Mouse (Mus musculus): Measurements from ENCODE around the gene 5730480H06Rik. TPM values are rescaled to one million over a fixed set of nuclear protein-coding genes. Genes with fewer than 3 reads are reported as not detected.

Gene 5730480H06Rik
- polyA plus RNA-seq, 1 experiment from 2014 or later: 14.1 TPM

DNA sequence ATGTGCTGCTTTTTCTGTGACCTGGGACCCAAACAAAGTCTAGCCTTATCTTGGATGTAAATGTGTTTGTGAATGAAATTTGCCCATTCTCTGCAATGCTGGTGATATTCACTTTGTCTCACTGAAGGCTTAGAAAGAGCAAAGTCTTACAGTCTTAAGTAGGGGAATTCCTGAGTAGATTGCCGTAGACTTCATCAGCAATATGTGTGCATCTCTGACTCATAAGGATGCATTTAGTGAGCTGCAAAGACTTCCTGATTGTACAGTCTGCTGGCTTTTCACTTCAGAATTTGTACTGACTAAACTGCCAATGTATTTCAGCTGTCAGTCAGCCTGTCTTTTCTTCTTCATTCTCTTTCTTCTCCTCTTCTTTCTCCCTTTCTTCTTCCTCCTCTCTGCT, 94.2 kb downstream of the 5730480H06Rik start:
- TF ChIP-seq CTCF (IDR thresholded peaks at IDR 0.05): no peak
- no peak for ATAC-seq
- H3K27me3 ChIP-seq: peaks cover 3% of the 10 kb centered on the region
- in situ Hi-C loops (cut with MboI; ENCODE audit: low pct_unique_long_range_greater_than_20kb): no loop called here
- POLR2A ChIA-PET: no interaction called here
- no peak for DNase-seq (ENCODE audit: low read depth, low spot score)
- CTCF ChIA-PET: interaction anchor here (1.0 to 1.6 kb wide), 3 partner anchors 8 to 11 kb away, joined by 3 to 6 read pairs (median 5); no protein-coding TSS in a partner anchor

DNA sequence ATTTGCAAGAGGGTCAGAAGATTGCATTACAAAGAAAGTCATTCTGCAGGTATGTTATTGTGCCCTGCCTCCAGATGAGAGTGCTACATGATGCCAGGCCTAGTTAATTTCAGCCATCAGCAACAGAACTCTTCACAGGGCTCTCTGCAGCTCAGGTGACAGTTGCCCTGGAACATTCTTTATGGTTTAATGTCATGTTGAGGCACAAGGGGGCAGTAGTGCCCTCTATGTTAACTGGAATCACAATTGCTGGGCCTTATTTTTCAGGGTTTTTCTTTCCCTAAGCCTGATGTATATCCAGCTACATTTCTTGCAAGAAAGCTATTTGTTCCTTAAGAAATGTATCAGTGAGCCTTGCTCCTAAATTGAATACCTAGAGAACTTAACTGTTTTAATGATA, 102.7 kb downstream of the 5730480H06Rik start:
- DNase-seq (ENCODE audit: low read depth, low spot score) (no peak), ATAC-seq (peak; percentile 62)
- in situ Hi-C loops (cut with MboI; ENCODE audit: low pct_unique_long_range_greater_than_20kb): loop anchor here (5.0 to 25.0 kb wide), 2 partner anchors 307 to 632 kb away; no protein-coding TSS in a partner anchor
- TF ChIP-seq CTCF (IDR thresholded peaks at IDR 0.05): peak; percentile 70
- CTCF ChIA-PET: interaction anchor here (0.8 to 1.5 kb wide), 8 partner anchors 9 to 308 kb away, joined by 3 to 6 read pairs (median 3); no protein-coding TSS in a partner anchor
- POLR2A ChIA-PET: no interaction called here
- peaks cover 18% of the 10 kb centered on the region for H3K27me3 ChIP-seq

DNA sequence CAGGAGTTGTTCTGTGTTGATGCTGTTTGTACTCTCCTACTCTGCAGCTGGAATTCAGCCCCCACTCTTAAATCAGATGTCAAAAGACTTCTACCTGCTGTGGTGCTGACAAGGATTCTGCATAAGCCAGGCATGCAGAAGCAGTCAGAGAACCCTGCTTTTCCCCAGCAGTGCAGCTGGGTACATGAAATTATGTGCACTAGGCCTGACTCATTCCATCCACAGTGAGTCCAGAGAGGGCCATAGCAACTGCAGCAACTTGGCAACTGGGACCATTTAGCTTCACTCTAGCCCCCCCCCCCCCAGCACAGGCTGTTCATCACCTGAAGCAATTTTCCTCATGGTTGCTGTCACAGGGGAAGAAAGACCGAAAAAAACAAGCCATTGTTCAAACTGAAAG, 121.1 kb downstream of the 5730480H06Rik start:
- in situ Hi-C loops (cut with MboI; ENCODE audit: low pct_unique_long_range_greater_than_20kb): loop anchor here (25.0 kb wide), 1 partner anchor 613 kb away; no protein-coding TSS in a partner anchor
- no peak for TF ChIP-seq CTCF (IDR thresholded peaks at IDR 0.05)
- ATAC-seq (no peak), DNase-seq (ENCODE audit: low read depth, low spot score) (no peak)
- ChIA-PET CTCF (interaction anchor here (1.6 to 1.7 kb wide), 2 partner anchors 9 to 11 kb away, joined by 5 read pairs; no protein-coding TSS in a partner anchor), POLR2A (no interaction called here)
- H3K27me3 ChIP-seq: peaks cover 10% of the 10 kb centered on the region

DNA sequence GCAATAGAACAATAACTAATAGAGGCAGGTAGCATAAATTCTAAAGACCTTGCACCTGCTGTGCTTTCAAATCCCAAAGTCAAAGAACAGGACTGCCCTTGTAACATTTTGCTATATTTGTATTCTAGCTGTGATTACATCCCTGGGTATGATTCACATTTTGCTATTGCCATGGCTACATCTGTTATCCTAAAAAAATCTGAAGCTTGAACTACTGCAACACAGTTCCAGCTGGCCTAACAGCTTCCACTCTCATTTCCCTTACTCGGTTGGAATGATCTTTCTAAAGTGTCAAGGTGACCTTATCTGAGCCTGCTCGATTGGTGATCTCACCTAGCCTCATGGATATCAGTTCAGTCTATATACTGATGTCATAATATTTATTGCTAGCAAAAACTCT, 132.5 kb downstream of the 5730480H06Rik start:
- no peak for TF ChIP-seq CTCF (IDR thresholded peaks at IDR 0.05)
- DNase-seq (ENCODE audit: low read depth, low spot score) (no peak), ATAC-seq (no peak)
- H3K27me3 ChIP-seq: peaks cover 2% of the 10 kb centered on the region
- ChIA-PET POLR2A (no interaction called here), CTCF (no interaction called here)
- in situ Hi-C loops (cut with MboI; ENCODE audit: low pct_unique_long_range_greater_than_20kb): no loop called here
